Mouse (Mus musculus): Measurements from ENCODE around the gene Col23a1. TPM values are rescaled to one million over a fixed set of nuclear protein-coding genes. Genes with fewer than 3 reads are reported as not detected.
A peak's percentile ranks its signal among the peaks of the same experiment; 100 is the strongest.

Col23a1 gene
- 15.9 and 17.1 TPM in 2 replicates for polyA plus RNA-seq (2016; fragmentation: Nextera tagmentation; extraction: Ambion mirVana)

DNA sequence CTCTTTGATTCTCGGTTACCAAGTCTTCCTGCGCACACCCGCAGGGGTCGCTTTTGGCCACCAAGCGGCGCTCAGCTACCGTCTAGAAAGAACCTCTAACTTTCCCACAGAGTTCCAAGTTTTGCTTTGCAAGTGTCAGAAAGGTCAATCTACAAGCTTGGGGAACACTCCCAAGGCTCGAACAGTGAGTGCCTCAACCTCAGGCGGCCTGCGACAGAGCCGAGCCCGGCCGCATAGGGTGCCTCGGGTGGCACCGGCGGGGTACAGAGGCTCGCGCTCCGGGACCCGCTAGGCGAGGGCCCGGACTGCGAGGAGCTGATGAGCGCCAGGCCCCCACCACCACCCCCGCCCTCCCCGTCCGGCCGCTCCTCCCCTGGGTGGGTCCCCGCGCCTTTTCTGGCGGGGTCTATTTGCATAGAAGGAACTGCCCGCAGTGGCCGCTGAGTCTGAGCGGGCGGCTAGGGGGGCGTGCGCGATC, at the start of gene Col23a1:
Gene Col23a1, plus strand, starts transcription at position 357 of the 478 bp plus-strand sequence.
- peaks cover 1% of the 10 kb centered on the region; the same call in 1 of the 2 replicates for H3K36me3 ChIP-seq
- peak within 1 kb of the TSS; percentile 71 for H3K4me3 ChIP-seq
- H3K4me2 ChIP-seq (replicated peaks) = peak within 1 kb of the TSS; percentile 82
- WGBS = under 1% methylated on average over 38 of the region's 38 CpGs
- H3K4me1 ChIP-seq = peaks cover 10% of the 10 kb centered on the region
- H3K9me3 ChIP-seq (replicated peaks) = no peaks in the 10 kb centered on the region
- H3K27ac ChIP-seq = peak within 1 kb of the TSS; percentile 36; the same call in 1 of the 2 replicates
- H3K9ac ChIP-seq = peak within 1 kb of the TSS; percentile 71
- H3K27me3 ChIP-seq = peaks cover 13% of the 10 kb centered on the region; the same call in 1 of the 2 replicates
- ATAC-seq (ENCODE audit: low FRiP score) = peak; percentile 87

DNA sequence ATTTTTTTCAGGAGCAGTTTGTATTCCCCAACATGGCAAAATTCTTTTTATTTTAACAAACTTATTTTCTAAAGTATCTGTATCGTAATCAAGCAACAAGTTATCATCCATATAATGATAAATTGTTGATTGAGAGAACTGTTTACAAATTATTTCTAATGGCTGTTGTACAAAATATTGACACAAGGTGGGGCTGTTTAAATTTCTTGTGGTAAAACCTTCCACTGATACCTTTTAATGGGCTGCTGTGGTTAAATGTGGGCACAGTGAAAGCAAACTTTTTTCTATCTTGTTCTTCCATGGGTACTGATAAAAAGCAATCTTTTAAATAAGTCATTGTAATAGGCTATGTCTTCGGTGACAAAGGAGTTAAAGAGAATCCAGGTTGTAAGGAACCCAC, 46.8 kb upstream of the Col23a1 start:
- Histone ChIP-seq H3K36me3 (no peaks in the 10 kb centered on the region), H3K27me3 (no peaks in the 10 kb centered on the region), H3K4me3 (no peak overlapping the region), H3K4me2 (replicated peaks) (no peak overlapping the region), H3K27ac (no peak overlapping the region), H3K9me3 (replicated peaks) (no peaks in the 10 kb centered on the region), H3K9ac (no peak overlapping the region), H3K4me1 (no peaks in the 10 kb centered on the region)
- WGBS = 90% methylated on average over 2 of the region's 2 CpGs
- ATAC-seq (ENCODE audit: low FRiP score) = no peak

DNA sequence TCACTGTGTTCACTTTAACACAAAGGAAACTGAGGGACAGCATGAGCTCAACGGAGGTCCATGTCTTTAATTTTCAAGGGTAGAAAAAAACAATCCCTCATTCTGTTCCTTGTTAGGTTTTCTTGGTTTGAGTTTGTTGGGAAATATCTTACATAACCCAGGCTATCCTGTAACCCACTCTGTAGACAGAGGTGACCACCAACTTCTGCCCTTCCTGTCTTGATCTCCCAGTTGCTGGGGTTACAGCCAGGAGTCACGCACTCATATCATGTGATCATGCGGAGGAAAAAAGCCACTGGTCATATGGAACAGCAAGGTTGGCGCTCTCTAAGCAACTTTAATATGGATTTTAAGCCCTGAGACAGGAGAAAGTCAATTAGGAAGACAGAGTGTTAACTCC, 32.7 kb upstream of the Col23a1 start:
- Histone ChIP-seq H3K27ac (no peak overlapping the region), H3K4me3 (no peak overlapping the region), H3K9ac (no peak overlapping the region), H3K4me1 (no peaks in the 10 kb centered on the region), H3K27me3 (no peaks in the 10 kb centered on the region), H3K36me3 (no peaks in the 10 kb centered on the region), H3K9me3 (replicated peaks) (no peaks in the 10 kb centered on the region), H3K4me2 (replicated peaks) (no peak overlapping the region)
- WGBS = 90% methylated on average over 4 of the region's 4 CpGs
- no peak for ATAC-seq (ENCODE audit: low FRiP score)

DNA sequence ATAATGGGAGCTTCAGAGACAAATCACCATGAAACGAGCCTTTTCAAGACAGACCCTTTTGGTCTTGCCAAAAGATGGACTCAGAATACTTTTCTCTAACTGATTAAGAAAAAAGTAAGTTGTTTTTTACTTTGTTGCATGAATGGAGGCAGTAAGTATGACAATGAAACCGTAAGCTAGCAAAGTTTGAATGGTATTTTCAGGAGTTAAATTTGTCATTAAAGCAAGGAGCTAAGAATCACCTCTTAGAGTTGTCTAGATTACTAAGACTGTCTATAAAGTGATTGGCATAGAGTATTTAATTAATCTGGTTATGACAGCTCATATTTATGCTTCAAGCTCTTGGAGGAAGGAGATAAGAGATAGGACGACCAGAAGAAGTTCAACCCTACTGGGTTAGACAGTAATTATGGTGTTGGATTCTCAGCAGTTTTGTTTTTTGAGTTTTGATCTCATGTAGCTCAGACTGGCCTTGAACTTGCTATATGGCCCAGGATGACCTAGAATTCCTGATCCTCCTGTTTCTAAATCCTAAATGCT, 28.0 kb upstream of the Col23a1 start, which contains the start of gene Clk4:
Gene Clk4, plus strand, starts transcription at position 51 of the 540 bp plus-strand sequence.
- Histone ChIP-seq H3K27ac (peak within 1 kb of the TSS; percentile 91), H3K4me1 (peaks cover 26% of the 10 kb centered on the region), H3K4me3 (peak within 1 kb of the TSS; percentile 94), H3K9me3 (replicated peaks) (no peaks in the 10 kb centered on the region), H3K9ac (peak within 1 kb of the TSS; percentile 95), H3K27me3 (no peaks in the 10 kb centered on the region), H3K4me2 (replicated peaks) (peak within 1 kb of the TSS; percentile 73), H3K36me3 (peaks cover under 1% of the 10 kb centered on the region)
- 75% methylated on average over 3 of the region's 3 CpGs for WGBS
- ATAC-seq (ENCODE audit: low FRiP score) = no peak

DNA sequence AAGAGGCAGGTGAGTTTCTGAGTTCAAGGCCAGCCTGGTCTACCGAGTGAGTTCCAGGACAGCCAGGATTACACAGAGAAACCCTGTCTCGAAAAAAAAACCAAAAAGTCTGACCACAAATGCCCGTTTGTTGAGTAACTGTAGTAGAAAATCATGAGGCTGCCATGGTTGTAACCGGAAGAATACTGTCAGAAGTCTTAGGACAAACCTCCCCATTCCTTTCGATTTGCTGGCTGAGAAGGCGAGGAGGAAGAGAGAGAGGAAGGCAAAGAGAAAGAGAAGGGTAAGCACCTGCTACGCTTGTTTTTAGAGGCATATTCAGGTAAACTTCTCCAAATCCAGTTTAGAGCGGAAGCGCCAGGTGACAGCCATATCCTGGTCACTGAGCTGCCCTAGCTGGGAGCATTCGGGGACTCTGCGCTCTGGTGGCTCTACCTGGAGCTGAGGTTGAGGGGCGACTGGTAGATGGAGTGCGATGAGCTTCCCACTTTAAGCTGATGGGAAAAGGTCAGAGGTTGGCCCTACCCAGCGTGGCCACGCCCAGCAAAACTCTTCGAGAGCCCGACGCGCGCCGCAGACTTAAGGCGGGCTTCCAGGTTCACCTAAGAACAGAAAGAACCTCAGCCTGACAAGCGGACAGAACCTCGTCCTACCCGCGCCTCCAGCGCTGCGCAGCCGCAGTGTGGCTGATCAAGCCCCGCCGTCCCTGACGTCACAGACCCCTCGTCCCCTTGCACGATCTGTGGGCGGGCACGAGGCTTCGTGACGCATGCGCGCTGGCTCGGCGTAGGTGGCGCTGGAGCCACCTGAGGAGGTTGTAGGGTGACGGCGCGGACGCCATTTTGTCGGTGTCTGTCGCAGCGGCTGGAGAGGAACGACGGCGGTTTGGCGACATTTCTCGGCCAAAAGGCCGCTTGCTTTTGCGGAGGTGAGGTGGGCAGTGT, 27.1 kb upstream of the Col23a1 start, which contains the start of gene BC049762:
Gene BC049762, minus strand, starts transcription at position 705 of the 944 bp plus-strand sequence.
- Histone ChIP-seq H3K4me1 (peaks cover 26% of the 10 kb centered on the region), H3K27ac (peak within 1 kb of the TSS; percentile 91), H3K9ac (peak within 1 kb of the TSS; percentile 95), H3K4me2 (replicated peaks) (peak within 1 kb of the TSS; percentile 73), H3K9me3 (replicated peaks) (no peaks in the 10 kb centered on the region), H3K27me3 (no peaks in the 10 kb centered on the region), H3K4me3 (peak within 1 kb of the TSS; percentile 94), H3K36me3 (peaks cover 8% of the 10 kb centered on the region)
- ATAC-seq (ENCODE audit: low FRiP score) = peak; percentile 99
- 10% methylated on average over 57 of the region's 57 CpGs for WGBS

DNA sequence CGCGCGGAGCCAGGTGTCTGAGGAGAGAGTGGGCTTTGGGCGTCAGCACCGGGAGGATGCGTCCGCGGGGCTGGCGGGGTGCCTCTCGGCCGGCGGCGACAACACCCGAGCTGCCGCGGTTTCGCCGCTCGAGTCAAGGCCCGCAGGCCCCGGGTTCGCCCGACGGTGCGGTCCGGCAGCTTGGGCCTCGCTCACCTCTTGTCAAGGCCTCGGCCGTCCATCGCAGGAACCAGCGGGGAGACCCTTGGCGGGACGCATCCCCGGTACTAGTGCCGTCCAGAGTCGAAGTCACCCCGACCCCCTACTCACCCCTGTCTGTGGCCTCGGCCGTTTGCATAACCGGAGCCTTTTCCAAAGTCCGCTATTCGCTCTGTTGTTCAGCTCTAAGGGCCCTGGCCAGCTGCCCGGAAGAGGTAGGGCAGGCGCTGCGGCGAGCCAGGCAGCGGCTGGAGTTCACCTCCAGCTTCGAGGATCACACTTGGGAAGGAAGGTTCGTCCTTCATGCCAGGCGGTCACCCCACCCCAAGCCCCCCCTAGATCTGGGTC, 26.4 kb upstream of the Col23a1 start:
- Histone ChIP-seq H3K27me3 (no peaks in the 10 kb centered on the region), H3K9ac (peak overlapping the region; percentile 95), H3K4me1 (peaks cover 26% of the 10 kb centered on the region), H3K36me3 (peaks cover 11% of the 10 kb centered on the region), H3K4me3 (peak overlapping the region; percentile 94), H3K9me3 (replicated peaks) (no peaks in the 10 kb centered on the region), H3K4me2 (replicated peaks) (peak overlapping the region; percentile 73), H3K27ac (peak overlapping the region; percentile 91)
- under 1% methylated on average over 50 of the region's 50 CpGs for WGBS
- peak; percentile 74 for ATAC-seq (ENCODE audit: low FRiP score)

DNA sequence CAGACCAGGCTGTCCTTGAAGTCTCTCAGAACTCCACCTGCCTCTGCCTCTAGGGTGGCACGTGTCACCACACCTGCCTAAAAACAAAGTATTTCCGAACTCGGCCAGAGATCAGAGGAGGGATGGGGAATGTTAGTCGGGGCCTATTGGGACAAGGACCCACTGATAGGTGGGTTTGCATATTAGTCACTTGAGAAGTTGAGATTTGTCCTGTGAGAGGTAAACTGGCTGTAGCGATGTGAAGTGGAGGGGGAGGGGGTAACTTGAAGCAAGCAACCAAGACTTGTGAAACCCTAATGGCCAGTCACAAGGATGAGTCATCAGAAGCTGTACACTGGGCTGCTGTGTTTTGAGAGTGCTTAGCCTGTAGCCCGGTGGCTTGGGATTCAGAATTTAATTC, 25.4 kb upstream of the Col23a1 start:
- Histone ChIP-seq H3K9ac (peak overlapping the region; percentile 53), H3K27me3 (no peaks in the 10 kb centered on the region), H3K4me3 (peak overlapping the region; percentile 94), H3K9me3 (replicated peaks) (no peaks in the 10 kb centered on the region), H3K27ac (no peak overlapping the region), H3K36me3 (peaks cover 11% of the 10 kb centered on the region), H3K4me1 (peaks cover 26% of the 10 kb centered on the region), H3K4me2 (replicated peaks) (peak overlapping the region; percentile 73)
- no peak for ATAC-seq (ENCODE audit: low FRiP score)
- WGBS = 33% methylated on average over 6 of the region's 6 CpGs

DNA sequence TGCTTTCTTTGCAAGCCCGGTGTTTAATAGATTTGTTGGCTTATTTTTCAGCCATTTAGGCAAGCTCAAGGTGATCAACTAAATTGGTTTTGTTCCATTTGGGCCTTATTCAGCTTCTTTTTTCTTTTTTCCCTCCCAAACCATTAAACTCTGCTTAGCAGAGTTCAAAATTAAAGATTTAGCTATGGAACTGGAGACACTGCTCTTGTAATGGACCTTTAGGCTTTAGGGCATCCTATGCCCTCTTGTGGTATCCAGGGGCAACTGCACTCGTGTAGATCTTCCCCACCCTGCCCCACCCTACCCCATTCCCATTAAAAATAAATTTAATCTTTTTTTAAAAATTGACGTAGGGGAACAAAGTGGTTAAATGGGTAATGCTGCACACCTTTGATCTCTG, 24.4 kb upstream of the Col23a1 start:
- H3K9ac ChIP-seq = no peak overlapping the region
- no peaks in the 10 kb centered on the region for H3K27me3 ChIP-seq
- H3K27ac ChIP-seq = no peak overlapping the region
- no peak overlapping the region for H3K4me3 ChIP-seq
- no peaks in the 10 kb centered on the region for H3K9me3 ChIP-seq (replicated peaks)
- H3K36me3 ChIP-seq = peaks cover 14% of the 10 kb centered on the region
- peak overlapping the region; percentile 73 for H3K4me2 ChIP-seq (replicated peaks)
- H3K4me1 ChIP-seq = peaks cover 26% of the 10 kb centered on the region
- no peak for ATAC-seq (ENCODE audit: low FRiP score)
- WGBS = 59% methylated on average over 3 of the region's 3 CpGs

DNA sequence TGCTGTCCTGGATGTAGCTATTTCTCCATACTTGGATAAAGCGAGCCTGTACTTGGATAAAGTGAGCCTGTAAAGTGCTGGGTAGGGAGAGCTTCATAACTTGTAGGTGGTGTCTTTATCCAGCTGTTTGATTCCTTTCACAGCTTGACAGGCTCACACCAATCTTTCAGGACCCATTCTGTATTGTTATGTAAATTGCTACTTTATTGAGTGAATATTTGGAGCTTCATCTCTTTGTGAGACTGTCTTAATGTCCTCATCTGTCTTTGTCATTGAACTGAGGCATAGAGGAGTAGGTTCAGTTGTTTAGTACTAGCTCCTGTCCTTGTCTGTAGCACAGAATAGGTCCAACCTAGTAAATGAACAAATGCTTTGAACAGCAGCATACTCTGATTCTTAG, 15.3 kb upstream of the Col23a1 start:
- Histone ChIP-seq H3K4me3 (no peak overlapping the region), H3K36me3 (peaks cover 59% of the 10 kb centered on the region), H3K9ac (no peak overlapping the region), H3K9me3 (replicated peaks) (no peaks in the 10 kb centered on the region), H3K4me1 (peaks cover 2% of the 10 kb centered on the region; the same call in 1 of the 2 replicates), H3K27ac (no peak overlapping the region), H3K27me3 (no peaks in the 10 kb centered on the region), H3K4me2 (replicated peaks) (no peak overlapping the region)
- ATAC-seq (ENCODE audit: low FRiP score) = no peak
- WGBS = 49% methylated on average over 1 of the region's 1 CpGs

DNA sequence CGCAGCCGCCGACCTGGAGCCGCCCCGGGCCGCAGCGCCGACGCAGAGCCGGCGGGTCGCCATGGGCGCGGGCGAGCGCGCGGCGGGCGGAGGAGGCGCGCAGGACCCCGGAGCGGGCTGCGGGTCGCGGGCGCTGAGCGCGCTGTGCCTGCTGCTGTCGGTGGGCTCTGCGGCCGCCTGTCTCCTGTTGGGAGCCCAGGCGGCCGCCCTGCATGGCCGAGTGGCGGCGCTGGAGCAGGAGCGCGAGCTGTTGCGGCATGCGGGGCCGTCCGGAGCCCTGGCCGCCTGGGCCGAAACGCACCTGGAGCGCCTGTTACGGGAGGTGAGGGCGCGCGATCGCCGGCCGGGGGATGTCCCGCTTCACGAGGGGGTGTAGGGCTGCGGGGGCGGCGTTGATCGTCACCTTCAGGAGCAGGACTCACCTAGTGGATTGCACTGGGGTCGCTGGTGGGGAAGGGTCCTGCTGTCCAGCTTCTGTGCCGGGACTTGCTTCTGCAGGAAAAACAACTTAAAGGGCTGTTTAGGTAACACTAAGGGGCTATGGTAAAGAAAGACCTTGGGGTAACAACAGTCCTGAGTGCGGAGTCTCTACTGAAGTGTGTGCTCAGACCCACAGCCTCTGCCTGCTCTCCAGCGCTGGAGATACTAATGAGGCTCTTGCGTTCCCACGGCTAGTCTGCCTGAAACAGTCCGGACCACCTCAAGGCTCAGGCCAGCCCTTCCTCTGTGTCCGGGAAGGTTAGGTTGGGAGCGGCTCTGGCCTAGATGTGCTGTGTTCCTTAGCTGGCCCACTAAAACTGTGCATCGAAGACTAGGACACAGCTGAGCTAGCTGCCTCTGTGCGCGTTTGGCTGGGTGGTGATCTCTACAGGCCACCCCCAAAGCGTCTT, 591 bp downstream of the Col23a1 start:
- H3K9ac ChIP-seq = peak overlapping the region; percentile 71
- 2% methylated on average over 73 of the region's 74 CpGs for WGBS
- H3K36me3 ChIP-seq = no peaks in the 10 kb centered on the region
- ATAC-seq (ENCODE audit: low FRiP score) = peak; percentile 86
- H3K27me3 ChIP-seq = peaks cover 13% of the 10 kb centered on the region; the same call in 1 of the 2 replicates
- no peaks in the 10 kb centered on the region; the same call in 1 of the 2 replicates for H3K9me3 ChIP-seq (replicated peaks)
- H3K27ac ChIP-seq = peak overlapping the region; percentile 36; the same call in 1 of the 2 replicates
- H3K4me1 ChIP-seq = peaks cover 10% of the 10 kb centered on the region
- H3K4me2 ChIP-seq (replicated peaks) = peak overlapping the region; percentile 82
- peak overlapping the region; percentile 71 for H3K4me3 ChIP-seq

DNA sequence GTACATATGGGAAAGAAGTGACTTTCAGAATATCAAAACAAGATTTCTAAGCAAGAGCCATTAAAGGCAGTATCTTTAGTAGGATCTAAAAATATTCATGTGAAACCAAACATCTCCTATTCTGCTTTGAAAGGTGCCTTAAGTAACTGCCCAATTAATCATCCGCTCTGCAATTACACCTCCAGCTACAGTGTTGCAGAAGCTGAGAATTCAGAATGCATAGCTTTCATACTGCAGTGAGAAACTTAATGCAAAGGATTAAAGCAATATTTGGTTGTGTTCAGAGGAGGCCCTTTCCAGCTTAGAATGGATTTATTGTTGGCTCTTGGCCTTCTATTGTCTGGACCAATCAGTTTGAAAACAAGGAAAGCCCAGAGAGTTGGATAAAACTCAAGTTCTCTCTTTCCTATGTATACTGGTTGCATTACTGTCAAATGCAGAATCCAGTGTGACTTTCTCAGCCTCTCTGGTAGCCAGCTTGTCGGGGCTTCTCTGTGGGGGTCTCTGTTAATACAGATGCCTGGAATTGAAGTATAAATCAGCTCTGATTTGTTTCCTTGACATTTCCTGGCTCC, 4.3 kb downstream of the Col23a1 start:
- 65% methylated on average over 2 of the region's 2 CpGs for WGBS

More for the DNA sequence above, 4.3 kb downstream of the Col23a1 start:
- Histone ChIP-seq H3K36me3 (no peaks in the 10 kb centered on the region), H3K27me3 (peaks cover 13% of the 10 kb centered on the region; the same call in 1 of the 2 replicates), H3K4me1 (peaks cover 10% of the 10 kb centered on the region), H3K9ac (no peak overlapping the region), H3K27ac (no peak overlapping the region), H3K4me2 (replicated peaks) (no peak overlapping the region), H3K4me3 (no peak overlapping the region), H3K9me3 (replicated peaks) (no peaks in the 10 kb centered on the region; the same call in 1 of the 2 replicates)
- no peak for ATAC-seq (ENCODE audit: low FRiP score)
